Mouse (Mus musculus): ENCODE data around the gene Lingo2. TPM values are rescaled to one million over a fixed set of nuclear protein-coding genes. Genes with fewer than 3 reads are reported as not detected.

Lingo2 gene
- polyA plus RNA-seq, 1 experiment from 2014 or later = 0.61 TPM

DNA sequence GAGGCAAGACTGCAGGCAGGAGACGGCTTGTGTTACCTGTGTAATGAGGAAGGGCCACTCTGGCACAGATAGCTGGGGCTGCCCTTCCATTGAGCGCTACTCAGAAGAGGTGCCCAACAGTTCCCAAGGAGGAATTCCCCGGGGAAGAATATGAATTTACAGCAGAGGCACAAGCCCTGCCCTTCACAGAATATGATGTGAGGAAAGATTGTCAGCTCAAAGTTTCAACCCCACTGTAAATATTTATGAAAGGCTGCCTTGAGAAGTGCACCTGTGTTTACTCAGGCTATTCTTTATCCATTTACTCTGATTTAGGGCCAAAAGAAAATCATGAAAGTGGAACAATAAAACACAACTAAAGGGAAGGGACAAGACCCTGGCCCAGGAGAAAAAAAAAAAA lies 1034.1 kb downstream of the Lingo2 start:
- Histone ChIP-seq H3K9me3 (ENCODE audit: control insufficient read depth, low read length) (no peaks in the 10 kb centered on the region), H3K36me3 (ENCODE audit: control insufficient read depth, insufficient read depth, low read length) (no peaks in the 10 kb centered on the region), H3K9ac (ENCODE audit: low read length) (no peak overlapping the region), H3K4me3 (ENCODE audit: low read depth, low read length) (no peak overlapping the region), H3K4me2 (ENCODE audit: low read depth, severe bottlenecking) (no peak overlapping the region), H3K27ac (replicated peaks; ENCODE audit: low read depth, low read length) (no peak overlapping the region), H3K27me3 (ENCODE audit: control insufficient read depth, insufficient read depth, low read length) (no peaks in the 10 kb centered on the region), H3K4me1 (ENCODE audit: control insufficient read depth, insufficient read depth, low read length) (no peaks in the 10 kb centered on the region)
- ATAC-seq (ENCODE audit: insufficient number of reproducible peaks, low FRiP score, low TSS enrichment, low read depth) (no peak), DNase-seq (ENCODE audit: low spot score) (no peak)
- WGBS = 88% methylated on average over 3 of the region's 3 CpGs

DNA sequence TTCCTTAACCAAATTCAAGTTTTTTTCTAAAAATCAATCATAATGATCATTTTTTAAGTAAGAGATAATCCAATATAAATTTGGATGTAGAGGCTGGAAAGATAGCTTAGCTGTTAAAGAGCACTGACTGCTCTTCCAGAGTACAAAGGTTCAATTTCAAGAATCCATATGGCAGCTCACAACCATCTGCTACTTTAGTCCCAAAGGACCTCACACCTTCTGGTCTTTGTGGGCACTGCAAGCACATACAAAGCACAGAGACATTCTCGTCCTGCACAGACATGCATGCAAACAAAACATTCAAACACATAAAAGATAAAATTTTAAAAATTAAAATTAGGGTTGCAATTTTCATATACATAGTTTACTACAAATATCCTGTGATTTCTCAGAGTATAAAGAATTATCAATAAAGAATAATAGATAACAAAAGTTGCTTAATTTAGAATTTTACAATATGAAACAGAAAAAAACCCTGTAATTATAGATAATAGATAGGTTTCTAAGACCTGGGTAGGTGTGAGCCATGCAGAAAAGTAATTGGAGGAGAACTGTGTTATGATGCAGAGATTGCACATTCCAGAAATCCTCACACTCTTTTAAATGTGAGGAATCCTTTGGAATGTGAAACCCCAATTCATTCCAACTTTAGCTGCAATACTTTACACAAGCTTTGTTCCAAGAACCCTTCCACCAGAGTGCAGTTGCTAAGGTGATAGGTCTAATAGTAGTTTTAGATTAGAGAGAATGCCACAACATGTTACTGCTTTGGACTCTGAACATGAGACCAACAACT lies 1053.6 kb downstream of the Lingo2 start:
- no peaks in the 10 kb centered on the region for H3K27me3 ChIP-seq (ENCODE audit: control insufficient read depth, insufficient read depth, low read length)
- WGBS = 50% methylated on average over 1 of the region's 1 CpGs
- H3K4me2 ChIP-seq (ENCODE audit: low read depth, severe bottlenecking) = no peak overlapping the region
- no peaks in the 10 kb centered on the region for H3K9me3 ChIP-seq (ENCODE audit: control insufficient read depth, low read length)
- no peak overlapping the region for H3K4me3 ChIP-seq (ENCODE audit: low read depth, low read length)
- no peaks in the 10 kb centered on the region for H3K36me3 ChIP-seq (ENCODE audit: control insufficient read depth, insufficient read depth, low read length)
- ATAC-seq (ENCODE audit: insufficient number of reproducible peaks, low FRiP score, low TSS enrichment, low read depth) (no peak), DNase-seq (ENCODE audit: low spot score) (no peak)
- H3K27ac ChIP-seq (replicated peaks; ENCODE audit: low read depth, low read length) = no peak overlapping the region
- H3K4me1 ChIP-seq (ENCODE audit: control insufficient read depth, insufficient read depth, low read length) = no peaks in the 10 kb centered on the region
- no peak overlapping the region for H3K9ac ChIP-seq (ENCODE audit: low read length)

DNA sequence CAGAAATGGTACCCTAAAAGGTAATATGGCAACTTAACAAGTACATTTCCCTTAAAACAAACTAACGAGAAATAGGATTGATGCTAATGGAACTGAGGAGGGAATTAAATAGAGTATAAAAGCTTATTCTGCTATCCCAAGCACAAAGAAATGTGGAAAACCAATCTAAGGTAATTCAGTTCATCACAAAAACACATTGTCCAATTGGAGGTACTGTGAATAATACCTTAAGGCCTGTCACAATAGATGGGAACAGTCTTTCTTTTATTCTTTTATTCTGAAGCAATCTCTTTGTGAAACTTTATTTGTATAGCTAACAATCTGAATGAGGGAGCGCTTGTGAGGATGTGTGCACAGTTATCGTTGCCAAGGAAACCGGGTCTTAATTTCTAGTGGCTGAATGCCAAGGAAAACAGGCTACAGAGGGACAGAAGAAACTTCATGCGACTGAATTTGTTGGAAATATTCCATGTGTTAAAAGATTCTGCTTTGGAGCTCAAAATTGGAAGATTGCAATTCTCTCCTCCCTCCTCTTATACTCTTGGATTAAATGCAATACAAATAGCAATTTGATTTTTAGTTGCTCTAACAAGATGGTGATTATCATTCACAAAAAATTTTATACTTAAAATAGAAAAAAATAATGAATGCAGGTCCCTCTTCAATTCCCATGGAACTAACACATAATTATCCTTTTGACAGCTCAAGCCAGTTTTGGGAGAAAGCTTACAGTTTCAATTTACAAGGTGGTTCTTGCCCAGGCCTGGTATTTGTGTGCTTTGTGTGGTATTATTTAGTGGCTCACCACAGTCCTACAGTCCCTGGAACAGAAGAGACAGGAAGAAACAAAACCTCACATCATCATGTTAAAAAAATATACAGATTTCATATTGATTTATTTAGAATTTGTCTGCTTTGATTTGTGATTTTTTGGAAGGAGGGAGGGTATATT lies 1065.7 kb downstream of the Lingo2 start:
- Histone ChIP-seq H3K4me2 (ENCODE audit: low read depth, severe bottlenecking) (no peak overlapping the region), H3K9me3 (ENCODE audit: control insufficient read depth, low read length) (no peaks in the 10 kb centered on the region), H3K4me1 (ENCODE audit: control insufficient read depth, insufficient read depth, low read length) (no peaks in the 10 kb centered on the region), H3K4me3 (ENCODE audit: low read depth, low read length) (no peak overlapping the region), H3K36me3 (ENCODE audit: control insufficient read depth, insufficient read depth, low read length) (no peaks in the 10 kb centered on the region), H3K9ac (ENCODE audit: low read length) (no peak overlapping the region), H3K27ac (replicated peaks; ENCODE audit: low read depth, low read length) (no peak overlapping the region), H3K27me3 (ENCODE audit: control insufficient read depth, insufficient read depth, low read length) (no peaks in the 10 kb centered on the region)
- DNase-seq (ENCODE audit: low spot score) (no peak), ATAC-seq (ENCODE audit: insufficient number of reproducible peaks, low FRiP score, low TSS enrichment, low read depth) (no peak)
- WGBS = 89% methylated on average over 5 of the region's 5 CpGs

DNA sequence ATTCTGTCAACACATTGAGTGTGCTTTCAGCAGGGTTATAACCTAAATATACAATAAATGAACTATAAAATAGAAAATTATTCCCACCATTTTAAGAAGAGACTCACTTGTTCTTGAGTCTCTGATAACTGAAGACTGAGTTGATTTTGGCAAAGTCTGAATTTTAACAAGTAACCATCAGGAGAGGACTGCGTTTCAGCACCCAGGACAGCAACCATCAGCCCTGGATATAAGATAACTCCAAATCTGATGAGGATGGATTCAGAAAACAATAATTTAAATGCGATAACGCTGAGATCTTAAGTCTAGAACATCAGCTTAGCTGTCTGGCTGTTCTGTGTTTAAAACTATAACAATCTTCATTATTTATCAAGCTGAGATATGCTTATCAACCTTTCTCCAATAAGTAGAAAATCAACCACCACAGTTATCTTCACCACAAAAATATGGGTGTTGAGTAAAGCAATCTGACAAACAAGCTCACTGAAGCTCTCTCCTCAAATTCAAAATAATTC lies 1066.5 kb downstream of the Lingo2 start:
- no peak overlapping the region for H3K4me3 ChIP-seq (ENCODE audit: low read depth, low read length)
- no peak overlapping the region for H3K9ac ChIP-seq (ENCODE audit: low read length)
- peak; percentile 65 for DNase-seq (ENCODE audit: low spot score)
- no peaks in the 10 kb centered on the region for H3K36me3 ChIP-seq (ENCODE audit: control insufficient read depth, insufficient read depth, low read length)
- ATAC-seq (ENCODE audit: insufficient number of reproducible peaks, low FRiP score, low TSS enrichment, low read depth) = no peak
- H3K27me3 ChIP-seq (ENCODE audit: control insufficient read depth, insufficient read depth, low read length) = no peaks in the 10 kb centered on the region
- no peaks in the 10 kb centered on the region for H3K4me1 ChIP-seq (ENCODE audit: control insufficient read depth, insufficient read depth, low read length)
- H3K9me3 ChIP-seq (ENCODE audit: control insufficient read depth, low read length) = no peaks in the 10 kb centered on the region
- H3K27ac ChIP-seq (replicated peaks; ENCODE audit: low read depth, low read length) = no peak overlapping the region
- 60% methylated on average over 3 of the region's 3 CpGs for WGBS
- no peak overlapping the region for H3K4me2 ChIP-seq (ENCODE audit: low read depth, severe bottlenecking)

DNA sequence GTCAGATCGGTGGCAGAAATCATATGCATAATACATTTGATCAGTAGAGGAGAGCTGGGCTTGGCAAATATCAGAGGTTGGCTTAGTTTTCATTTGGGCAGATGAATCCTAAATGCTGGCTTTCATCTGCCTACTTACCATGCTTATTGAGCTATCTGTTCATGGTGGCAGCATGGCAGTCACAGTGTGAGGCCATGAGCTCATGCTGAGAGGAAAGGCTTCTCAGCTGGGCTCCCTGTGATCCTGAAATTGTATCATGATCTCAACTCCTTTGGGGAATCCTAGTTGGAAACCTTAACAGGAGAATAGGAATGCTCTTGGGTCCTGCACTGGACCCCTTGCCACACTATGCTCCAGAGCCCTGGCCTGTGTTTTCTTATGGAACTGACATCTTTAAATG lies 1105.0 kb downstream of the Lingo2 start:
- ATAC-seq (ENCODE audit: insufficient number of reproducible peaks, low FRiP score, low TSS enrichment, low read depth) (no peak), DNase-seq (ENCODE audit: low spot score) (no peak)
- Histone ChIP-seq H3K4me1 (ENCODE audit: control insufficient read depth, insufficient read depth, low read length) (no peaks in the 10 kb centered on the region), H3K27ac (replicated peaks; ENCODE audit: low read depth, low read length) (no peak overlapping the region), H3K9me3 (ENCODE audit: control insufficient read depth, low read length) (no peaks in the 10 kb centered on the region), H3K9ac (ENCODE audit: low read length) (no peak overlapping the region), H3K36me3 (ENCODE audit: control insufficient read depth, insufficient read depth, low read length) (no peaks in the 10 kb centered on the region), H3K4me3 (ENCODE audit: low read depth, low read length) (no peak overlapping the region), H3K27me3 (ENCODE audit: control insufficient read depth, insufficient read depth, low read length) (no peaks in the 10 kb centered on the region), H3K4me2 (ENCODE audit: low read depth, severe bottlenecking) (no peak overlapping the region)
- 88% methylated on average over 1 of the region's 1 CpGs for WGBS

DNA sequence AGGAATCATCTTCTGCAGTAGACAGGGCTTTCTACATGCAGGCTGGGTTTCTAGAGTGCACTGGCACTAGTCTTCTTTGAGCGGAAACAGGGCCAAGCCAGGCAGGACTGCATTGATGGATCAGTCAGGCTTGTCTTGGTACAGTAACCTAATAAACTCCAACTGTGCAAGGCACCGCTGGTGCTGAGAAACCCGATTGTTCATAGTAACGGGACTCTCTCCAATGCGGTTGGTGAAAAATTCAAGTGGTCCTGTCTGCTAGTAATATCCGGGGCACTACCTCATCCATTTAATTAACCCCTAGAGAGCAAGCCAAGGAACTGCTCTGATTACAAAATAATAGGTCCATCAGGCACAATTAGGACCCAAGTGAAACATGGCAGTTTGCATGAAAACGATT lies 1106.4 kb downstream of the Lingo2 start:
- ATAC-seq (ENCODE audit: insufficient number of reproducible peaks, low FRiP score, low TSS enrichment, low read depth) (no peak), DNase-seq (ENCODE audit: low spot score) (peak; percentile 22)
- Histone ChIP-seq H3K4me2 (ENCODE audit: low read depth, severe bottlenecking) (no peak overlapping the region), H3K27me3 (ENCODE audit: control insufficient read depth, insufficient read depth, low read length) (no peaks in the 10 kb centered on the region), H3K27ac (replicated peaks; ENCODE audit: low read depth, low read length) (no peak overlapping the region), H3K9ac (ENCODE audit: low read length) (no peak overlapping the region), H3K4me3 (ENCODE audit: low read depth, low read length) (no peak overlapping the region), H3K9me3 (ENCODE audit: control insufficient read depth, low read length) (no peaks in the 10 kb centered on the region), H3K4me1 (ENCODE audit: control insufficient read depth, insufficient read depth, low read length) (no peaks in the 10 kb centered on the region), H3K36me3 (ENCODE audit: control insufficient read depth, insufficient read depth, low read length) (no peaks in the 10 kb centered on the region)
- 42% methylated on average over 7 of the region's 7 CpGs for WGBS

DNA sequence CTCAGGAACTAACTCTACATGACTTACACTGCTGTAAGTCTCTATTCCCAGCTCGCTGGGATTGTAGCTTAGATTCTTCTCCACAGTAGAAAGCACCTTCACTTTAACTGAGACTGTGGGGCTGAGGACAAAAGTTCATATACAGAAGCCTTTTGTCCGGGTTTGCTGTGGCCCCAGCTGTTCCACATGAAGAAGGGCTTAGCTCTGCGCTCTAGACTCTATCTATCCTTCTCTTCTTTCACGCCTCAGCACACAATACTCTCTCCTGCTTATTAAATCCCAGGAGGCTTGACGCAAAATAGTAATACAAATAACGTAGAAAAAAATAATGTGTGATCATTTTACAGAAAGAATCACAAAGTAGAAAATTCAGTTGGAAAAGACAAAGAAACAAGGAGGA lies 1107.0 kb downstream of the Lingo2 start:
- Histone ChIP-seq H3K9ac (ENCODE audit: low read length) (no peak overlapping the region), H3K4me3 (ENCODE audit: low read depth, low read length) (no peak overlapping the region), H3K4me1 (ENCODE audit: control insufficient read depth, insufficient read depth, low read length) (no peaks in the 10 kb centered on the region), H3K4me2 (ENCODE audit: low read depth, severe bottlenecking) (no peak overlapping the region), H3K36me3 (ENCODE audit: control insufficient read depth, insufficient read depth, low read length) (no peaks in the 10 kb centered on the region), H3K9me3 (ENCODE audit: control insufficient read depth, low read length) (no peaks in the 10 kb centered on the region), H3K27ac (replicated peaks; ENCODE audit: low read depth, low read length) (no peak overlapping the region), H3K27me3 (ENCODE audit: control insufficient read depth, insufficient read depth, low read length) (no peaks in the 10 kb centered on the region)
- WGBS = 82% methylated on average over 6 of the region's 6 CpGs
- ATAC-seq (ENCODE audit: insufficient number of reproducible peaks, low FRiP score, low TSS enrichment, low read depth) (no peak), DNase-seq (ENCODE audit: low spot score) (no peak)

DNA sequence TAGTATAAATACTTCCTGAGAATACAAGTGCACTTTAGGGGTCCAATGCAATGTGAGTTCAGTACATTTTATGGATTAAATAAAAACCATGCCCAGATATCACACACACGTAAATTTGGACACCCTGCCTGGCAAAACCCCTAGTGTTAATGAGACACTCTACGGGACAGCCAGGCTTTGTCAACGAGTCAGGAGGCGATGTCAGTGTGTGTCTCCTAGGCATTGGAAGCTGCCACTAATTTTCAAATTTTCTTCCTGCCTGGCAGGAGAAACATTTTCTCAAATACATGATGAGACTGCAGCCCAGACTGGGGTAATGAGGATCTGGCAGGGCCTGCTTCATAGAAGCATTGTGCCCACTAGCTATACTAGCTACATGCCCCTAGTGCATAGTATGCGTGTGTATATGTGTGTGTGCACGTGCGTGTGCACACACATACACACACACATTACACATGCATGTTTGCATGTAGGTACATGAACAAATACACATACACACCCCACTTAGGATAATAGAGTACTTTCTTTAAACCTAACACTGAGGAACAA lies 1128.2 kb downstream of the Lingo2 start:
- no peaks in the 10 kb centered on the region for H3K27me3 ChIP-seq (ENCODE audit: control insufficient read depth, insufficient read depth, low read length)
- H3K4me3 ChIP-seq (ENCODE audit: low read depth, low read length) = no peak overlapping the region
- H3K9ac ChIP-seq (ENCODE audit: low read length) = no peak overlapping the region
- ATAC-seq (ENCODE audit: insufficient number of reproducible peaks, low FRiP score, low TSS enrichment, low read depth) = no peak
- H3K4me1 ChIP-seq (ENCODE audit: control insufficient read depth, insufficient read depth, low read length) = no peaks in the 10 kb centered on the region
- H3K27ac ChIP-seq (replicated peaks; ENCODE audit: low read depth, low read length) = no peak overlapping the region
- H3K9me3 ChIP-seq (ENCODE audit: control insufficient read depth, low read length) = no peaks in the 10 kb centered on the region
- no peaks in the 10 kb centered on the region for H3K36me3 ChIP-seq (ENCODE audit: control insufficient read depth, insufficient read depth, low read length)
- H3K4me2 ChIP-seq (ENCODE audit: low read depth, severe bottlenecking) = no peak overlapping the region
- 81% methylated on average over 7 of the region's 7 CpGs for WGBS
- no peak for DNase-seq (ENCODE audit: low spot score)

Data from limb, embryonic 11.5 days (tissue).